Mouse (Mus musculus): ENCODE data around the gene Rtf1.

DNA sequence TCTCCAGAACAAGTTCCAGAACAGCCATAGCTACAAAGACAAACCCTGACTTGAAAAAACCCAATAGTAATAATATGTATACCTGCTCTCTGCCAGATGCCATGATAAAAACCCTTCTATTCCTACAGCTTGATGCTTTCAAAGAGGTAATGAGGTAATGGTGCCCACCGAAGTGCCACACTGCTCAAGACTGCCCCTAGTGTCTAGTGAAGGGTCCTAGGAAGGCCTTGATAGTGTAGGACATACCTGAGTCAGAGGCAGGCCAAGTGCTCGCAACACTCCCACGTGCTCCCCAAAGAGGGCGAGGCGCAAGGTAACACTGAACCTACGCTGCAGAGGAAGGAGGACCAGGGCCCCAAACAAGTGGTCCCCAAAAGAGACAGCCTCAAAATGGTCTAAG lies 92.4 kb downstream of the Rtf1 start:
- no peak for TF ChIP-seq EP300 (IDR thresholded peaks at IDR 0.05)
- TF ChIP-seq CTCF (IDR thresholded peaks at IDR 0.05): peak; percentile 51
